Mouse (Mus musculus) E14TG2a.4 (cell line): ENCODE measurements at regions not wholly inside any gene's neighbourhood (a gene's known extent, or its start where the extent isn't known, plus 50 kb on each side); places are given as distances from the start of the nearest gene placed in this dataset.

ENCODE experiments used
- CTCF ChIP-seq: conservative IDR thresholded peaks from 2 replicates; pipeline ENCODE4 v1.5.1; 2014; ENCODE audit warnings: low read length
- NANOG ChIP-seq: IDR thresholded peaks from 2 replicates; pipeline ENCODE4 v1.6.1; 2014; ENCODE audit warnings: borderline replicate concordance, low read length, mixed read lengths
- POU5F1 ChIP-seq: IDR thresholded peaks from 2 replicates; pipeline ENCODE4 v1.6.1; 2014; ENCODE audit warnings: low read length, borderline replicate concordance

- TF ChIP-seq CTCF = no peak
- TF ChIP-seq POU5F1 = no peak
- no peak for TF ChIP-seq NANOG
Observed at GRCm38 (mm10) chr10:125892122-125892521, 73.8 kb upstream of the Lrig3 start.
